Mouse (Mus musculus): ENCODE data around the gene Kcnj4. TPM values are rescaled to one million over a fixed set of nuclear protein-coding genes. Genes with fewer than 3 reads are reported as not detected.

Kcnj4 gene
- polyA plus RNA-seq, 2 experiments, result not detected

- no peak for ATAC-seq (ENCODE audit: insufficient read depth)
- no peaks in the 10 kb centered on the region for H3K9me3 ChIP-seq (ENCODE audit: control insufficient read depth, low read length)
- no peak overlapping the region for H3K9ac ChIP-seq (replicated peaks)
- no peak overlapping the region for H3K4me3 ChIP-seq (ENCODE audit: insufficient read depth in 1 of 2, low read depth in 2 of 2, low read length in 2 of 2)
- no peaks in the 10 kb centered on the region for H3K27me3 ChIP-seq (ENCODE audit: control insufficient read depth, insufficient read depth, low read length)
- no peaks in the 10 kb centered on the region for H3K4me1 ChIP-seq (replicated peaks; ENCODE audit: control insufficient read depth in 2 of 2, insufficient read depth in 2 of 2, low read length in 1 of 2)
- 61% methylated on average over 5 of the region's 5 CpGs for WGBS (ENCODE audit: insufficient replicate concordance)
- H3K27ac ChIP-seq, result no peak overlapping the region
- DNase-seq (ENCODE audit: low read depth in 3 of 3, low spot score in 3 of 3), result no peak
- TF ChIP-seq CTCF (IDR thresholded peaks at IDR 0.05; ENCODE audit: low read depth) (peak; percentile 55), EP300 (IDR thresholded peaks at IDR 0.05; ENCODE audit: low read depth) (no peak)
- no peak overlapping the region for H3K4me2 ChIP-seq (ENCODE audit: low read depth)
- H3K36me3 ChIP-seq (replicated peaks; ENCODE audit: control insufficient read depth, insufficient read depth, low read depth), result no peaks in the 10 kb centered on the region
Measured at GRCm38 (mm10) chr15:79473042-79473441, 32.0 kb downstream of the Kcnj4 start.

GRCm38 (mm10) chr15:79471095-79471494, 33.9 kb downstream of the Kcnj4 start:
- Histone ChIP-seq H3K9me3 (ENCODE audit: control insufficient read depth, low read length) (no peaks in the 10 kb centered on the region), H3K36me3 (replicated peaks; ENCODE audit: control insufficient read depth, insufficient read depth, low read depth) (no peaks in the 10 kb centered on the region), H3K4me3 (ENCODE audit: insufficient read depth in 1 of 2, low read depth in 2 of 2, low read length in 2 of 2) (no peak overlapping the region), H3K27ac (no peak overlapping the region), H3K9ac (replicated peaks) (no peak overlapping the region), H3K4me1 (replicated peaks; ENCODE audit: control insufficient read depth in 2 of 2, insufficient read depth in 2 of 2, low read length in 1 of 2) (no peaks in the 10 kb centered on the region), H3K4me2 (ENCODE audit: low read depth) (no peak overlapping the region), H3K27me3 (ENCODE audit: control insufficient read depth, insufficient read depth, low read length) (no peaks in the 10 kb centered on the region)
- 49% methylated on average over 10 of the region's 10 CpGs for WGBS (ENCODE audit: insufficient replicate concordance)
- no peak for DNase-seq (ENCODE audit: low read depth in 3 of 3, low spot score in 3 of 3)
- no peak for ATAC-seq (ENCODE audit: insufficient read depth)
- no peak for TF ChIP-seq CTCF (IDR thresholded peaks at IDR 0.05; ENCODE audit: low read depth)
- TF ChIP-seq EP300 (IDR thresholded peaks at IDR 0.05; ENCODE audit: low read depth), result no peak

GRCm38 (mm10) chr15:79470583-79470982, 34.5 kb downstream of the Kcnj4 start:
- WGBS (ENCODE audit: insufficient replicate concordance), result 32% methylated on average over 17 of the region's 17 CpGs
- no peak overlapping the region for H3K4me3 ChIP-seq (ENCODE audit: insufficient read depth in 1 of 2, low read depth in 2 of 2, low read length in 2 of 2)
- no peaks in the 10 kb centered on the region for H3K27me3 ChIP-seq (ENCODE audit: control insufficient read depth, insufficient read depth, low read length)
- H3K36me3 ChIP-seq (replicated peaks; ENCODE audit: control insufficient read depth, insufficient read depth, low read depth), result no peaks in the 10 kb centered on the region
- H3K27ac ChIP-seq, result no peak overlapping the region
- H3K4me2 ChIP-seq (ENCODE audit: low read depth), result no peak overlapping the region
- no peak overlapping the region for H3K9ac ChIP-seq (replicated peaks)
- no peak for TF ChIP-seq EP300 (IDR thresholded peaks at IDR 0.05; ENCODE audit: low read depth)
- no peak for TF ChIP-seq CTCF (IDR thresholded peaks at IDR 0.05; ENCODE audit: low read depth)
- no peaks in the 10 kb centered on the region for H3K4me1 ChIP-seq (replicated peaks; ENCODE audit: control insufficient read depth in 2 of 2, insufficient read depth in 2 of 2, low read length in 1 of 2)
- DNase-seq (ENCODE audit: low read depth in 3 of 3, low spot score in 3 of 3), result no peak
- no peak for ATAC-seq (ENCODE audit: insufficient read depth)
- no peaks in the 10 kb centered on the region for H3K9me3 ChIP-seq (ENCODE audit: control insufficient read depth, low read length)

GRCm38 (mm10) chr15:79469577-79469976, 35.5 kb downstream of the Kcnj4 start:
- Histone ChIP-seq H3K27me3 (ENCODE audit: control insufficient read depth, insufficient read depth, low read length) (no peaks in the 10 kb centered on the region), H3K27ac (no peak overlapping the region), H3K9ac (replicated peaks) (no peak overlapping the region), H3K4me2 (ENCODE audit: low read depth) (no peak overlapping the region), H3K4me3 (ENCODE audit: insufficient read depth in 1 of 2, low read depth in 2 of 2, low read length in 2 of 2) (no peak overlapping the region), H3K36me3 (replicated peaks; ENCODE audit: control insufficient read depth, insufficient read depth, low read depth) (no peaks in the 10 kb centered on the region), H3K9me3 (ENCODE audit: control insufficient read depth, low read length) (no peaks in the 10 kb centered on the region), H3K4me1 (replicated peaks; ENCODE audit: control insufficient read depth in 2 of 2, insufficient read depth in 2 of 2, low read length in 1 of 2) (no peaks in the 10 kb centered on the region)
- WGBS (ENCODE audit: insufficient replicate concordance), result 58% methylated on average over 5 of the region's 5 CpGs
- DNase-seq (ENCODE audit: low read depth in 3 of 3, low spot score in 3 of 3) (no peak), ATAC-seq (ENCODE audit: insufficient read depth) (no peak)
- TF ChIP-seq EP300 (IDR thresholded peaks at IDR 0.05; ENCODE audit: low read depth), result no peak
- TF ChIP-seq CTCF (IDR thresholded peaks at IDR 0.05; ENCODE audit: low read depth), result no peak

- Histone ChIP-seq H3K4me2 (ENCODE audit: low read depth) (no peak overlapping the region), H3K36me3 (replicated peaks; ENCODE audit: control insufficient read depth, insufficient read depth, low read depth) (no peaks in the 10 kb centered on the region), H3K4me3 (ENCODE audit: insufficient read depth in 1 of 2, low read depth in 2 of 2, low read length in 2 of 2) (no peak overlapping the region), H3K9me3 (ENCODE audit: control insufficient read depth, low read length) (no peaks in the 10 kb centered on the region), H3K9ac (replicated peaks) (no peak overlapping the region), H3K27me3 (ENCODE audit: control insufficient read depth, insufficient read depth, low read length) (no peaks in the 10 kb centered on the region), H3K27ac (no peak overlapping the region), H3K4me1 (replicated peaks; ENCODE audit: control insufficient read depth in 2 of 2, insufficient read depth in 2 of 2, low read length in 1 of 2) (no peaks in the 10 kb centered on the region)
- DNase-seq (ENCODE audit: low read depth in 3 of 3, low spot score in 3 of 3), result peak; percentile 32 to 42 (median 37)
- ATAC-seq (ENCODE audit: insufficient read depth), result peak; percentile 51; the same call in 1 of the 2 replicates
- 7% methylated on average over 18 of the region's 18 CpGs for WGBS (ENCODE audit: insufficient replicate concordance)
- TF ChIP-seq EP300 (IDR thresholded peaks at IDR 0.05; ENCODE audit: low read depth) (no peak), CTCF (IDR thresholded peaks at IDR 0.05; ENCODE audit: low read depth) (peak; percentile 97)
Measured at GRCm38 (mm10) chr15:79466601-79467286, 38.3 kb downstream of the Kcnj4 start.

Data from liver, embryonic 14.5 days (tissue).